Mouse (Mus musculus) midbrain, postnatal 0 days (tissue): ENCODE results near the gene Golim4. TPM values are rescaled to one million over a fixed set of nuclear protein-coding genes. Genes with fewer than 3 reads are reported as not detected.
A peak's percentile ranks its signal among the peaks of the same experiment; 100 is the strongest.
"Not testable (repeated sequence)": the region's sequence is repeated elsewhere in the genome, so short reads cannot be mapped to it uniquely, and the experiment has no call there.

Experiments
- ATAC-seq: fragments of 200-750 bp; cut with Nextera tagmentation; 2 replicates; pipeline ENCODE4 v1.8.0; 2017; ENCODE audit warnings: moderate number of reproducible peaks, mild to moderate bottlenecking, moderate TSS enrichment, moderate library complexity; ENCODE audit not compliant: low FRiP score
- DNase-seq: peaks from one replicate; pipeline ENCODE4 v3.0.0-alpha.2; 2015; ENCODE audit warnings: low spot score
- H3K27ac ChIP-seq: fragments of 300-500 bp; sonication (generic); 2 replicates; pipeline ENCODE4 v1.5.1; 2014; ENCODE audit warnings: low read depth, mild to moderate bottlenecking, low read length, mixed read lengths
- H3K27me3 ChIP-seq: fragments of 300-500 bp; sonication (generic); 2 replicates; pipeline ENCODE4 v1.6.1; 2014; ENCODE audit warnings: low read length, control low read depth, mixed read lengths; ENCODE audit not compliant: insufficient read depth
- H3K36me3 ChIP-seq: fragments of 300-500 bp; sonication (generic); 2 replicates; pipeline ENCODE4 v1.6.1; 2014; ENCODE audit warnings: low read length, control low read depth, mixed read lengths; ENCODE audit not compliant: insufficient read depth
- H3K4me1 ChIP-seq: fragments of 300-500 bp; sonication (generic); 2 replicates; pipeline ENCODE4 v1.6.1; 2014; ENCODE audit warnings: mild to moderate bottlenecking, control low read depth, antibody characterized with exemption, low read length, mixed read lengths; ENCODE audit not compliant: insufficient read depth
- H3K4me2 ChIP-seq: fragments of 300-500 bp; sonication (generic); 2 replicates; pipeline ENCODE4 v1.6.1; 2014; ENCODE audit warnings: low read depth, mild to moderate bottlenecking, low read length, mixed read lengths; ENCODE audit not compliant: poor library complexity, severe bottlenecking
- H3K4me3 ChIP-seq: fragments of 300-500 bp; sonication (generic); 2 replicates; pipeline ENCODE4 v1.5.1; 2014; ENCODE audit warnings: low read depth, mild to moderate bottlenecking, low read length, moderate library complexity
- H3K9ac ChIP-seq: fragments of 300-500 bp; sonication (generic); replicated peaks from 2 replicates; pipeline ENCODE4 v1.6.1; 2014; ENCODE audit warnings: mild to moderate bottlenecking, low read length, moderate library complexity, mixed read lengths; ENCODE audit not compliant: poor library complexity, severe bottlenecking
- H3K9me3 ChIP-seq: fragments of 300-500 bp; sonication (generic); 2 replicates; pipeline ENCODE4 v1.6.1; 2016; ENCODE audit warnings: low read length, control low read depth
- CTCF ChIP-seq: IDR thresholded peaks from 2 replicates; pipeline ENCODE4 v1.5.1; 2016; ENCODE audit warnings: antibody characterized with exemption, mild to moderate bottlenecking
- WGBS: fragments of 180-500 bp; shearing (Covaris S2); extraction: QIAGEN DNeasy Blood & Tissue Kit; methylation state at CpG from one replicate; pipeline ENCODE4 v1.1.7; 2014; 5-methylcytosine and 5-hydroxymethylcytosine counted together
- polyA plus RNA-seq: library from polyadenylated mRNA; unstranded; fragments of >200 nt; fragmentation: Nextera tagmentation; extraction: Ambion mirVana; gene quantifications from 2 replicates; pipeline ENCODE4 v1.2.1, GENCODE M21; 2015
- total RNA-seq: library from RNA; depleted of rRNA; stranded (reverse); fragments of >200 nt; gene quantifications from 2 replicates; pipeline ENCODE4 v1.2.3, GENCODE M21; 2014; rRNA removed

Golim4 gene
- total RNA-seq (11.9 and 21.7 TPM in 2 replicates), polyA plus RNA-seq (11.5 and 15.4 TPM in 2 replicates)

GRCm38 (mm10) chr3:75956551-75957302 is at the start of gene Golim4:
Golim4 (minus strand) TSS chr3:75956949.
- no peaks in the 10 kb centered on the region for H3K9me3 ChIP-seq
- peak within 1 kb of the TSS; percentile 87 for H3K4me2 ChIP-seq
- H3K27ac ChIP-seq = peak within 1 kb of the TSS; percentile 77
- H3K9ac ChIP-seq = peak within 1 kb of the TSS; percentile 70
- H3K27me3 ChIP-seq = no peaks in the 10 kb centered on the region
- no peaks in the 10 kb centered on the region for H3K4me1 ChIP-seq
- no peak for TF ChIP-seq CTCF
- peak within 1 kb of the TSS; percentile 77 for H3K4me3 ChIP-seq
- no peaks in the 10 kb centered on the region for H3K36me3 ChIP-seq
- DNase-seq (peak; percentile 96), ATAC-seq (peak; percentile 98)
- WGBS = under 1% methylated on average over 53 of the region's 53 CpGs

- no peak for TF ChIP-seq CTCF
- 89% methylated on average over 5 of the region's 5 CpGs for WGBS
- Histone ChIP-seq H3K27me3 (no peaks in the 10 kb centered on the region), H3K9me3 (no peaks in the 10 kb centered on the region), H3K4me1 (no peaks in the 10 kb centered on the region), H3K4me2 (no peak overlapping the region), H3K36me3 (no peaks in the 10 kb centered on the region), H3K4me3 (no peak overlapping the region), H3K9ac (no peak overlapping the region), H3K27ac (no peak overlapping the region)
- ATAC-seq = no peak
- no peak for DNase-seq
These were observed 48.9 kb upstream of the Golim4 start for GRCm38 (mm10) chr3:76005621-76006020.

- Histone ChIP-seq H3K27ac (no peak overlapping the region), H3K9ac (no peak overlapping the region), H3K27me3 (no peaks in the 10 kb centered on the region), H3K4me1 (no peaks in the 10 kb centered on the region), H3K36me3 (no peaks in the 10 kb centered on the region), H3K4me2 (no peak overlapping the region), H3K4me3 (no peak overlapping the region), H3K9me3 (no peaks in the 10 kb centered on the region)
- TF ChIP-seq CTCF = peak; percentile 84
- 0 out of 2 replicates have a peak, but pooled peaks have one; percentile 49 for ATAC-seq
- 44% methylated on average over 4 of the region's 4 CpGs for WGBS
- DNase-seq = peak; percentile 85
These were observed 44.4 kb upstream of the Golim4 start for GRCm38 (mm10) chr3:76001156-76001555.

GRCm38 (mm10) chr3:76000481-76000880 is 43.7 kb upstream of the Golim4 start:
- H3K4me3 ChIP-seq = no peak overlapping the region
- H3K27me3 ChIP-seq = no peaks in the 10 kb centered on the region
- H3K27ac ChIP-seq = no peak overlapping the region
- H3K4me2 ChIP-seq = no peak overlapping the region
- no peaks in the 10 kb centered on the region for H3K9me3 ChIP-seq
- no peak overlapping the region for H3K9ac ChIP-seq
- no peaks in the 10 kb centered on the region for H3K4me1 ChIP-seq
- 75% methylated on average over 2 of the region's 2 CpGs for WGBS
- ATAC-seq = no peak
- H3K36me3 ChIP-seq = no peaks in the 10 kb centered on the region
- TF ChIP-seq CTCF = no peak
- DNase-seq = no peak

GRCm38 (mm10) chr3:75981031-75981750 is 24.4 kb upstream of the Golim4 start:
- H3K27ac ChIP-seq, H3K27me3 ChIP-seq, H3K4me2 ChIP-seq, H3K4me3 ChIP-seq, H3K9ac ChIP-seq, H3K9me3 ChIP-seq, H3K36me3 ChIP-seq, ATAC-seq, H3K4me1 ChIP-seq: not testable (repeated sequence)
- 81% methylated on average over 2 of the region's 2 CpGs for WGBS
- DNase-seq = peak; percentile 24
- peak; percentile 45 for TF ChIP-seq CTCF

GRCm38 (mm10) chr3:75962784-75963772 is 6.3 kb upstream of the Golim4 start:
- H3K27me3 ChIP-seq, ATAC-seq, H3K4me2 ChIP-seq, H3K4me3 ChIP-seq, H3K36me3 ChIP-seq, DNase-seq, H3K27ac ChIP-seq, H3K9me3 ChIP-seq, H3K9ac ChIP-seq, H3K4me1 ChIP-seq: not testable (repeated sequence)
- 84% methylated on average over 2 of the region's 2 CpGs for WGBS
